Mouse (Mus musculus) urinary bladder, postnatal 4 days (tissue): ENCODE measurements around the gene Hdx.
A peak's percentile ranks its signal among the peaks of the same experiment; 100 is the strongest.

ENCODE experiments used
- DNase-seq, 2 experiments: peaks; one replicate each; pipeline ENCODE4 v3.0.0; 2021 to 2022; ENCODE audit warnings: low spot score in 2 of 2

Hdx gene

DNA sequence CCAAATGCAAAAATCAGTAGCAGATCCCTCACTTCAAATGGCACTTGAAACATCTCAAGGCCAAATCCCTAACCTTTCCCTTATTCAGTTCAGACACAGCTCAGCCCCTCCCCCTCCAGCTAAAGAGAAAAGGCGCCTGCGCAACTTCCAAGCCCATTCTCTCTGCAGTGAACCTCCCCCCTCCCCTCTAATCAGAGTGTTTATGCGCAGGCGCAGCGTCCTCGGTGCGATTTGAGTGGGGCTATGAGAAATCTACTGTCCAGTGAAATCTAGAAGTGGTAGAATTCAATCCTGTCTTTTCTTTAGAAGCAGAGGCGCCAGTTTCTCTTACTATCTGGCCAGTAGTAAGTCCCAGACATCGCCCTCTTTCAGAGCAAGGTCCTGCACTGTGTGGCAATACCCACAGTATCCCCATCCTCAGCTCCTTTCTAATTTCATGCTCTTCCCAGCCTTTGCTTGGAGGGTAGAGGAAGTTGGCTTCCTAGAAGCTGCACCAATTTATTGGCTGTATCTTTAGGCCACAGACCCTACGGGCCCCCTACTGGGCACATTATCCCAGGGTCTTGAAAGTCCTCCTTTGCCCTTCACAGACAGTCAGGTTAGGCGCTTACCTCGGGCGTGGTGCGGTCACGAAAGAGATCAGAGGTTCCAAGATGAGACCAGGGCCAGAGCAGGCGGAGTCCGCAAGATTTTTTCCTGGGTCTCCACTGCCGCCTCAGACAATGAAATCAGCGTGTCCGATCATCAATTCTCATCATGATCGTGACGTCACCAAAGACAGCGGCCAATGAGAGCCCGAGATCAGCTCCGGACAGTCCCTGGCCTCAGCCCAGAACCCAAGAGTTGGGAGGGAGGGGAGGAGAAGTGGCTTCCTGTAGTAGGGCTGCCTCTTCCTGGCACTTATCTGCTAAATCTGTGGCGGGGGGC, at the start of gene Hdx:
TSS of gene Hdx (minus strand) at position 724 of the 927 bp plus-strand sequence.
- peak; percentile 31 to 59 for DNase-seq

DNA sequence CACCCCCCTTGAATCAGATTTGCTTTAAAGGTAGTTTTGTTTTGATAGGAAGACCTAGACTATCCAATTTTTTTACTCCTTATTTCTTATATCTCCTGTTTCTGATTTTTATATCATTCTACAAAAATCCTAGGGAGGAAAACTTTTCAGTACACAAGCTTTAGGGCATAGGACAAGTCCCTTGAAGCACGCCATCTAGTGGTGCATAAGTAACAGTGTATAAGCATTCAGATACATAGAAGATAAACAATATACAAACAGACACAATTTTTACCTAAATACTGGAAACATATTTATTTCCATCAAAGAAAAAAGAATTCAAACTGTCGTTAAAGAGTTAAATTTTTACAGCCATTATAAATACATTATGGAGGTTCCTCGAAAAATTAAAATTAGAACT, 11.2 kb downstream of the Hdx start:
- no peak for DNase-seq

GRCm38 (mm10) chrX:111671685-111672084, 25.2 kb downstream of the Hdx start:
- no peak for DNase-seq

- no peak for DNase-seq
Measured at GRCm38 (mm10) chrX:111660381-111660780, 36.5 kb downstream of the Hdx start.

DNA sequence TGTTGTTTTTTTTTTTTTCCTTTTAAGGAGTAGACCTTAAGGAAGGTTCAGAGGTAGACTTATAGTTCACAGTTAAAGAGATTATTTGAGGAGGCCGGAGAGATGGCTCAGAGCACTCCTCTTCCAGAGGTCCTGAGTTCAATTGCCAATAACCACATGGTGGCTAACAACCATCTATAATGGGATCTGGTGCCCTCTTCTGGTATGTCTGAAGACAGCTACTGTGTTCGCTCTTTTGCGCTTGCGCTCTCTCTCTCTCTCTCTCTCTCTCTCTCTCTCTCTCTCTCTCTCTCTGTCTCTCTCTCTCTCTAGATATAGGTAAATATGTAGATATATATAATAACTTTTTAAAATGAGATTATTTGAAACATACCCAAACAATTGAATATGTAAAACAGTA, 38.2 kb downstream of the Hdx start:
- no peak for DNase-seq

DNA sequence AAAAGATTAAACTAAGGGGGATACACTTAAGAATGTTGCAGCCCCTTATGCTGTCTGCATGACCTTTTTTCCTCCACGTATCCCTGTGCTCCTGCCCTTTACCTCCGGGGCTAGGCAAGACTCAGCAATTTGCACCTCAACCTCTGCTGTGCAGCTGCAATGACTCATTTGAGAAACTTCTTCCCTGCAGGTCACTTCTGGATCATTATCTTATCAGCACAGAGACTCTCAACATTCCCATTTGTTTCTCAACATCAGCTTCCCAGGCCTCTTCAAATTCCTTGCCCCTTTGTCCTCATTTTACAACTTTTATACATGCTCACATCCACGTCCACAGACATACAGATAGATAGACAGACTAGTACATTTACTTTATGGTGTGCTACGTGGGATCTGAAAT, 51.9 kb downstream of the Hdx start:
- DNase-seq: no peak

DNA sequence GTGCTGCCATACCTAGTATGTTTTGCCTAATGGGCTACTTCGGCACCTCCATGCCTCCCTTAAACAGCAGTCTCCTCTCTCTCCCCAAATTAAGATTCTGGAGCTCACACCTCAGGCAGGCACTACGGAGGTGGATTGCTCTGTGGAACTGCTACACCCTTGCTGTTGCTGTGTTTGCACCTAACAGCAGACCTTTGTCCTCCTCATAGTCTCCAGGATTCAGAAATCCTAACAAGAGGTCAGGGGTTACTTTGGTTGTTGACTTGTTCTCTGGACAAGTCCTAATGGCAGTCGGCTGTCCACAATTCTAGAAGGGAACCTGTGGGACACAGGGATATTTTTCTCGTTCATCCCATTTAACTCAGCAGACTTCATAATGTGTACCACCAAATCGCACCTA, 56.3 kb downstream of the Hdx start:
- no peak for DNase-seq

DNA sequence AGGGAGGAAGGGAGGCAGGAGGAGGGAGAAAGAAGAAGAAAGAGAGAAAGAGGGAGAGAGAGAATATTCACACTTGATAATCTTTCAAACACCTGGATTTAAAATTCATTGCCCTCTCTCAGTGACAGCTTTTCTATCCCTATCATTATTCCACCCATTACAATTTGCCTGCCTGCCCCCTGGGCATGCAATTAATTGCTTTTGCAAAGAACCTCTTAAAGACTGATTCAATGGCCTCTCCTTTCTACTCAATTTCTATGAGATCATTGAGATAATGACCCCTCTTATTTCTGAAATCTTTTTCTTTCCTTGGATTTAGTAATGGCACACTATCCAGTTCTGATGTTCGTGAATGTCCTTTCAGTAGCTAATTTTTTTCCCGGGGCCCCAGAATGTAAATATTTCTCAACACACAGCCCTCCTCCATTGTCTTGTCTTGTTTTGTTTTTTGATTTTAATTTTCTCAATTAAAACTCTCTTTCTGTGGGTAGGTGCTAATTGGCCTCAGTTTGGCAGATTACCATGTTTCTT, 99.2 kb downstream of the Hdx start:
- DNase-seq: no peak

DNA sequence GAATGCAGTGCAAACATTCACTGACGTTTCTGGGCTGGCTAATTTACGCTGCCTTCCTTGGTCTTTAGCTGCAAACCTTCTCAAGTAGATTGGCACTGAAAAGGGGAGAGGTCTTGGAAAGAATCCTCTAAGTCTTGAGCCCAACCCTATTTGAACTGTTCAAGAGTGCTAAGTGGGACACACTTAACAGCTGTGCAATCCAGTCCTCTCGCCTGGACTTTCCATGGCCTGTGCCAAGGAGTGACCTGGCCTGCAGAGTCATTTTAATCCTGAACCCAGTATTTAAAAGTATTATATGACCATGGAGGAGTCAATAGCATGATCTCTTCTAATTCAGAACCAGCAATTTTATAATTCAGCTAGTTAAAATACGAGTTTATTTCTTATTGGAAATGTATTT, 109.3 kb downstream of the Hdx start:
- no peak for DNase-seq

DNA sequence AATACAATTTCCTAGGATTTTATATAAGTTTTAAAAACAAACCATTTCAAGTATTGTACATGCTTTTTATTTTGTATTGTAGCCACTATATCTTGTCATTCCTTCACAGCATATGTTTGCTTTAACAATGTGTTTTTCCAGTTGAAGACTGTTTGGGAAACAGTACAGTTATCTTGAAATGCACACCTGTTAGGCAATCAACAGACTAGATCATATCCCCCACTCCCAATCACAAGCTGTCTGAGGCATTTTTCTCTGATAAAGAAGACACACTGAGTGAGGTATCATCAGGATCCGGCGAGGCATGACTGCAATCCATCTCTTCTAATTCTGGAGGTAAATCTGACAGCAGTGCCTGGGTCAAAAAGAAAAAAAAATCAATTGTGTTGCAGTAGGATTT, 119.8 kb downstream of the Hdx start:
- DNase-seq: no peak

DNA sequence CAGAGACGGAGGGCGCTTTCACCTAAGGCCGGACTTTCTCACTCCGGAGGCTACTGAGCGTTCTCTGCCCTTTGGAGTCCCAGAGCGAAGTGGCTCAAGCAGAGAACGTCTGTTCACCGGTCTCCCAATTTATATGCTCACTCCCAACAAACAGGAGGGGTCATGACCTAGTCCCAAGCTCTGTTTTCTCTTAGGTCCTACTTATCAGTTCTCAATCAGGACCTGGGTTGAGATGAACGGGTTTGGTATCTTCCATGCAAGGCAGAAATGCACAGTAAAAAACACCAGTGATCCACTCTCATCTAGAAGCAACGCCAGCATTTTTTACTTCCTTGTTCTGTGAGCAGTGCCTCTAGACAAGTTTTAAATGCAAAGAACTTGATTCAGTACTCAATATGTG, 159.0 kb downstream of the Hdx start, which contains the start of gene Rps6ka6:
TSS of gene Rps6ka6 (minus strand) at position 101 of the 400 bp plus-strand sequence.
- DNase-seq: no peak
